Mouse (Mus musculus): ENCODE results near the gene Pip5k1b. TPM values are rescaled to one million over a fixed set of nuclear protein-coding genes. Genes with fewer than 3 reads are reported as not detected.
A peak's percentile ranks its signal among the peaks of the same experiment; 100 is the strongest.

The Pip5k1b gene
- polyA plus RNA-seq, 1 experiment from 2014 or later: 7.0 TPM

DNA sequence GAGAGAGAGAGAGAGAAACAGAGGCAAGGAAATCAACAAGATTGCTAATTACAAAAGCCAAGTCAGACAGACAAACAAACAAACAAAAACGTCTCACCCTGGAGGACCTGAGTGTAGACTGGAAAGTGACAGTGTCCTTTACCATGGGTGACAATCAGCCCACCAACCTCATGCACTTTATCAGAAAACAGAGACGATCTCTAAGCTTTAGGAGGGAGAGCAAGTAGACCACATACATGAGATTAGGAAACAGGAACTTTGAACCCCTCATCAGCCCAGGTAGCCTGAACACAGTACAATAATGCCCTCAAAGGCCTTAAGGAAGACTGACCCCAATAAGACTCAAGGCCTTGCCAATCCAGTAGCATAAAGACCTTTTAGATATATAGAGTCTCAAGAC, 227.8 kb downstream of the Pip5k1b start:
- H3K36me3 ChIP-seq: peaks cover 2% of the 10 kb centered on the region; the same call in 1 of the 2 replicates
- H3K27me3 ChIP-seq (replicated peaks): no peaks in the 10 kb centered on the region
- H3K27ac ChIP-seq (replicated peaks): no peak overlapping the region
- no peak overlapping the region for H3K4me2 ChIP-seq
- H3K4me3 ChIP-seq: no peak overlapping the region
- H3K9me3 ChIP-seq: no peaks in the 10 kb centered on the region
- peaks cover 17% of the 10 kb centered on the region for H3K4me1 ChIP-seq
- ATAC-seq (ENCODE audit: extremely low read depth, insufficient number of reproducible peaks, low FRiP score, low TSS enrichment): no peak
- H3K9ac ChIP-seq: no peak overlapping the region
- 53% methylated on average over 2 of the region's 2 CpGs for WGBS

DNA sequence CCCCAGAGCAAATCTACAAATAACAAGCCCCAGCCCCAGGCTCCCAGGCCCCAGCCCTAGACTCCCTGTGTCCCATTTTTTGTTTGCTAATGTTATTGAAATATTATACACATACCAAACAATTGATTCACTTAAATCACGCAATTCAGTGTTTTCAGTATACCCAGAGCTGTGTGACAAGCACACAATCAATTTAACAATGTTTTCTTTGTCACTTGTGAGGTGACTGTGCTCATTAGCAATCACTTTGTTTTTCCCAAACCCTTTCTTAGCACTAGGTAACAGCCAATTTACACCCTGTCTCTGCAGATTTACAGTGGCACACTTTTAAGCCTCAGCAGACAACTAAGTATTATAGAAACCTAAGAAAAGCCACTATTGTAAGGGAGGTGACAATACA, 228.7 kb downstream of the Pip5k1b start:
- Histone ChIP-seq H3K36me3 (peaks cover 2% of the 10 kb centered on the region; the same call in 1 of the 2 replicates), H3K4me2 (no peak overlapping the region), H3K9me3 (no peaks in the 10 kb centered on the region), H3K4me1 (peaks cover 12% of the 10 kb centered on the region), H3K27me3 (replicated peaks) (no peaks in the 10 kb centered on the region), H3K27ac (replicated peaks) (no peak overlapping the region), H3K9ac (no peak overlapping the region), H3K4me3 (no peak overlapping the region)
- no peak for ATAC-seq (ENCODE audit: extremely low read depth, insufficient number of reproducible peaks, low FRiP score, low TSS enrichment)
- 59% methylated on average over 1 of the region's 1 CpGs for WGBS

DNA sequence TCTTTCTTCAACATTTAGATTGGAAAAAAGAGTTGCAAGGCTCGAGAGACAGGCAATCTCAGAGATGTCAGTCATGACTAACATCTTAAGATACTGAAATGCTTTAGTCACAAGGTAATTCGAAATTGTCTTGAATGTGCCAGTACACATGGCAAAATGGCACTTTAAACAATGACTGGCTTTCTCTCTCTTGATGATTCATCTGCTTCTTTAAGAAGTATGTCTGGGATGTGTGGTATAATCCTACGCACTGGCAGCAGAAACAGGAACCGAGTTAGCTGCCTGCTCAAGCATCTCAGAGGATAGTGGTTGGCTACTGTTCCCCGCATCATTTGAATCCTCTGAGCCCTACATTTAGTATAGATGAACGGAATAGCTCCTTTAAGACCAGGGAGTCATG, 230.0 kb downstream of the Pip5k1b start:
- ATAC-seq (ENCODE audit: extremely low read depth, insufficient number of reproducible peaks, low FRiP score, low TSS enrichment): no peak
- Histone ChIP-seq H3K36me3 (no peaks in the 10 kb centered on the region), H3K9ac (no peak overlapping the region), H3K4me2 (no peak overlapping the region), H3K4me3 (no peak overlapping the region), H3K27ac (replicated peaks) (no peak overlapping the region), H3K4me1 (peaks cover 24% of the 10 kb centered on the region), H3K9me3 (no peaks in the 10 kb centered on the region), H3K27me3 (replicated peaks) (no peaks in the 10 kb centered on the region)
- 72% methylated on average over 6 of the region's 6 CpGs for WGBS

DNA sequence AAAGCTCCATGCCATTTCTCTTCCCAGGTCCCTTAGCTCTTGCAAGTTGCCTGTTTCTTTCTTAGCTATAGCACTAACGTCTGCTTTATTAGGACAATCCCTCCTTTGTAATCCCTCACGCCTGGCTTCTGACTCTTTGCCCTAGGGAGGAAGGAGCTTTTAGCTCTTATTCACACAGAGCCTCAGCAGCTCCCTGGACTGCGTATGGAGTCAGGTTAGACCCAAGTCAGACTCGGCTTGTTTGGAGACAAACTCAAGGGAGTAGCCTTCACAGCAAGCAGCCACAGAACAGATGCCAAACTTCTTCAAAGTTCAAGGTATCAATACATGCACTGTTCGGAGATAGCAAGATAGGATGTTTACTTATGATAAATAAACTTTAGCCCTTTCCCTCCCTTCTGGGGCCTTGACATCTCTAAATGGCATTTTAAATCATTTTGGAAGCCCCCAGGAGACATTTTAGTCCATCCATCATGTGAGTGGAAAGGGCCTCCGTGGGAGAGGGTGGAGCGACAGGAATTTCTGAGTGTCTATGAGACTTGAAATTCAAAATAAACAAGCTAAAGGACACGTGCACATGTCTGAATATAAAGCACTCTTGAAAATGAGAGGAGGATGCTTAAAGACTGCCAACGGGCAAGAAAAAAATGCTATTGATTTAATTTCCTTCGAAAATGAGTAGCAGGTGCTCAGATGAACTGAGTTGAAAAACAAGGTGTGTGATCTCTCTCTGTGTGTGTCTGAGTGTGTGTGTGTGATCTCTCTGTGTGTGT, 231.6 kb downstream of the Pip5k1b start:
- no peak for ATAC-seq (ENCODE audit: extremely low read depth, insufficient number of reproducible peaks, low FRiP score, low TSS enrichment)
- Histone ChIP-seq H3K4me2 (no peak overlapping the region), H3K4me3 (no peak overlapping the region), H3K36me3 (no peaks in the 10 kb centered on the region), H3K9ac (0 out of 2 replicates have a peak overlapping the region, but pooled peaks have one; percentile 21), H3K9me3 (no peaks in the 10 kb centered on the region), H3K4me1 (peaks cover 27% of the 10 kb centered on the region), H3K27me3 (replicated peaks) (no peaks in the 10 kb centered on the region), H3K27ac (replicated peaks) (0 out of 2 replicates have a peak overlapping the region, but pooled peaks have one; percentile 4)
- 53% methylated on average over 10 of the region's 10 CpGs for WGBS

DNA sequence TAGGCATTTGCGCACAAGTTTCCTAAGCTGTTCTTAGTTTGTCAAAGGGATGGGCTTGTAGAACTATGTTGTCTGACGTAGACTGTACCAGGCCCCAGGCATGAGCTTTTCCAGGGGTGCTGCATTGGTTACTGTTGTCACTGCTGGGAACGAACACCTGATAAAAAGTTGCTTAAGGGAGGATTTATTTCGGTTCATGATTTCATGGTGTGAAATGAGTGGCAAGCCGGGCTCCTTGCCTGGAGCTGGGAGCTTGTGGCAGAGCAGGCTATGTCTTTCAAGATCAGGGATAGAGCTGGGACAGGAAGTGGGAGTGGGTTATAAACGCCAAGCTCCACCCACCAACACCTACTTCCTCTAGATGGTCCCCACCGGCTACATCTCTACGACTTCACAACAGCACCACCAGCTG, 233.8 kb downstream of the Pip5k1b start:
- Histone ChIP-seq H3K9ac (no peak overlapping the region), H3K4me2 (no peak overlapping the region), H3K9me3 (no peaks in the 10 kb centered on the region), H3K4me3 (no peak overlapping the region), H3K36me3 (no peaks in the 10 kb centered on the region), H3K27me3 (replicated peaks) (no peaks in the 10 kb centered on the region), H3K4me1 (peaks cover 42% of the 10 kb centered on the region), H3K27ac (replicated peaks) (peak overlapping the region; percentile 70)
- WGBS: 61% methylated on average over 8 of the region's 8 CpGs
- no peak for ATAC-seq (ENCODE audit: extremely low read depth, insufficient number of reproducible peaks, low FRiP score, low TSS enrichment)

DNA sequence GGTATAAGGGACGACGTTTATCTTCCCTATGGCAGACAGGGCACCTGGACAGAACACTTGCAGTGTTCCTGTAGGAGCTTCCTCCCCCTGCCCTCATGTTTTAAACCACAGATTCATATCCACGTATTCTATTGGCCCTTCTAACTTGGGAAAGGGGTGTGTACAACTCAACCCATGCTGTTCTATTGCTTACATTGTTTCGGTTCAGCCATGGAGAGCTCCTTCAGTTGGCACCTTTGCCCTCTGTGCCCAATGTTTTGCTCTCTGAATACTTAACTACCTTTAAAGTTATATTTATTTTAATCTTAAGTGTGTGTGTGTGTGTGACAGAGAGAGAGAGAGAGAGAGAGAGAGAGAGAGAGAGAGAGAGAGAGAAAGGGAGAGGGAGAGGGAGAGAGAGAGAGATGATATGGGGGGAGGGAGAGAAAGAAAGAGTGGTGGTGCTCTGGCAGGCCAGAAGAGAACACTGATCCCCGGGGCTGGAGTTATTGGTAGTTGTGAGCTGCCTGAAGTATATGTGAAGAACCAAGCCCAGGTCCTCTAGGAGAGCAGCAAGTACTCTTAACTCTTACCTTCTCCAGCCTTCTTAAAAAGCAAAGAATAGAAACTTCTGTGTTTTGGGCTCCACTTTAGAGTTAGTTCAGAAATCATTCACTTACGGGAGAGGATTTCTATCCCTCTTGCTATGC, 234.3 kb downstream of the Pip5k1b start:
- H3K36me3 ChIP-seq: no peaks in the 10 kb centered on the region
- H3K9ac ChIP-seq: 0 out of 2 replicates have a peak overlapping the region, but pooled peaks have one; percentile 37
- H3K4me2 ChIP-seq: no peak overlapping the region
- H3K27ac ChIP-seq (replicated peaks): peak overlapping the region; percentile 70
- 79% methylated on average over 6 of the region's 6 CpGs for WGBS
- H3K4me1 ChIP-seq: peaks cover 47% of the 10 kb centered on the region
- H3K9me3 ChIP-seq: no peaks in the 10 kb centered on the region
- no peaks in the 10 kb centered on the region for H3K27me3 ChIP-seq (replicated peaks)
- H3K4me3 ChIP-seq: no peak overlapping the region
- no peak for ATAC-seq (ENCODE audit: extremely low read depth, insufficient number of reproducible peaks, low FRiP score, low TSS enrichment)

DNA sequence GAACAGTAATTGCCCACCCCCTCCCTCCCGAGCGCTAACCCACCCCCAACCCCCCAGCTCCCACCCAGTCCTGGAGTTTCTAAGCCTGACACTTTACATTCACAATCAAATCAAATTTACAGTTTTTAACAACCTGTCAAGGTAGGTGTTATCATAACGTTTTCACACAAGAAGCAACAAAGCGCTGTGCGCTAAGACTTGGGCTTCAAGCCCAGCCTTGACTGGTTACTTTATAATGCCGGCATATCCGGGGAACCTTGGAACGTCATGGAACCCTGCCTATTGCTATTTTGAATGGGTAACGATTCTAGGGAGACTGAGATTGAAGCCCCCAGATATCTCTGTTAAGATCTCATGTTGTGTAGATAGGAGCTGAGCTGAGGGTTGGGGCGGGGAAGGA, 237.5 kb downstream of the Pip5k1b start:
- Histone ChIP-seq H3K9ac (no peak overlapping the region), H3K4me1 (peaks cover 55% of the 10 kb centered on the region), H3K36me3 (no peaks in the 10 kb centered on the region), H3K27me3 (replicated peaks) (no peaks in the 10 kb centered on the region), H3K4me2 (no peak overlapping the region), H3K4me3 (no peak overlapping the region), H3K27ac (replicated peaks) (no peak overlapping the region), H3K9me3 (no peaks in the 10 kb centered on the region)
- ATAC-seq (ENCODE audit: extremely low read depth, insufficient number of reproducible peaks, low FRiP score, low TSS enrichment): no peak
- WGBS: 71% methylated on average over 10 of the region's 10 CpGs

DNA sequence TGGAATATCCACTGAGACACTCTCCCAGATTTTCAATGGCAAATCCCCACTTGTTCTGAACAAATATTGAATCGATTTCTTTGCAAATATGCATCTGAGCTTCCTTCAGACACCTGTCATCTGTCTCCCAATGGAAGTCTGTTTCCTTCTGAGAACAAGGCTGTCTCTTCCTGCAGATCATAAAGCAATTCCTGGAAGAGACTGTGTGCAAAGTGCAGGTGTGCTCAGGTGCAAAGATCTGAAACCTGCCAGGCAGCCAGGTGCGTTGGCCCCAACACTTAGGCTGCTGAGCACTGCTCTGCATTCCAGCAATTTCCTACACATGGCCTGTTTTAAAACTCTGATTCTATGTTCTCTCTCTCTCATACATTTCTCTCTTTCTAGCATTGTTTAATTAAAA, 237.9 kb downstream of the Pip5k1b start:
- Histone ChIP-seq H3K27ac (replicated peaks) (no peak overlapping the region), H3K4me3 (no peak overlapping the region), H3K27me3 (replicated peaks) (no peaks in the 10 kb centered on the region), H3K4me1 (peaks cover 55% of the 10 kb centered on the region), H3K9ac (no peak overlapping the region), H3K4me2 (no peak overlapping the region), H3K36me3 (no peaks in the 10 kb centered on the region), H3K9me3 (no peaks in the 10 kb centered on the region)
- 89% methylated on average over 2 of the region's 2 CpGs for WGBS
- no peak for ATAC-seq (ENCODE audit: extremely low read depth, insufficient number of reproducible peaks, low FRiP score, low TSS enrichment)

DNA sequence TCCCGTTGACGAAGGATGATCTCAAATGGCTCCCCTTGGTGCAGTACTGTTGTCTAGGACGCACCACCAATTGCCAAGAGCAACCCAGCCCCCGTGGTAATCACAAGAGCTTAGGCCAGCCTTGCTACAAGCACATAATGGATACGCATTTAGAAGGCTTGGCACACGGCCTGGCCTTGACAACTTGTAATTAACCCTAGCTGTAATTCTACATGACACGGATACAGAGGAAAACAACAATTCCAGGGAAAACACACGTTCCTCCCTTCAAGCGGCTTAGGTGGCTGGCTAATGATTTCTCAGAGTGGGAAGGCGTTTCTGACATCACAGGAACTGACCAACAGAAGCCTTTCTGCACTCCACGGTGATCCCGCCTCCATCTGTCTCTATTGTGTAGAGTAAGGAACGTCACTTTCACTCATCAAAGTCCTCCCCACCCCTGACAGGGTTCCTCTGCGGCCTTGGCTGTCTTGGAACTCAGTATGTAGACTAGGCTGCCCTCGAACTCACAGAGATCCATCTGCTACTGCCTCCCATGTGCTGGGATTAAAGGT, 238.6 kb downstream of the Pip5k1b start:
- no peak for ATAC-seq (ENCODE audit: extremely low read depth, insufficient number of reproducible peaks, low FRiP score, low TSS enrichment)
- H3K27ac ChIP-seq (replicated peaks): no peak overlapping the region
- H3K9me3 ChIP-seq: no peaks in the 10 kb centered on the region
- H3K4me3 ChIP-seq: no peak overlapping the region
- H3K9ac ChIP-seq: no peak overlapping the region
- H3K4me1 ChIP-seq: peaks cover 57% of the 10 kb centered on the region
- no peak overlapping the region for H3K4me2 ChIP-seq
- H3K36me3 ChIP-seq: no peaks in the 10 kb centered on the region
- no peaks in the 10 kb centered on the region for H3K27me3 ChIP-seq (replicated peaks)
- WGBS: 62% methylated on average over 15 of the region's 15 CpGs

DNA sequence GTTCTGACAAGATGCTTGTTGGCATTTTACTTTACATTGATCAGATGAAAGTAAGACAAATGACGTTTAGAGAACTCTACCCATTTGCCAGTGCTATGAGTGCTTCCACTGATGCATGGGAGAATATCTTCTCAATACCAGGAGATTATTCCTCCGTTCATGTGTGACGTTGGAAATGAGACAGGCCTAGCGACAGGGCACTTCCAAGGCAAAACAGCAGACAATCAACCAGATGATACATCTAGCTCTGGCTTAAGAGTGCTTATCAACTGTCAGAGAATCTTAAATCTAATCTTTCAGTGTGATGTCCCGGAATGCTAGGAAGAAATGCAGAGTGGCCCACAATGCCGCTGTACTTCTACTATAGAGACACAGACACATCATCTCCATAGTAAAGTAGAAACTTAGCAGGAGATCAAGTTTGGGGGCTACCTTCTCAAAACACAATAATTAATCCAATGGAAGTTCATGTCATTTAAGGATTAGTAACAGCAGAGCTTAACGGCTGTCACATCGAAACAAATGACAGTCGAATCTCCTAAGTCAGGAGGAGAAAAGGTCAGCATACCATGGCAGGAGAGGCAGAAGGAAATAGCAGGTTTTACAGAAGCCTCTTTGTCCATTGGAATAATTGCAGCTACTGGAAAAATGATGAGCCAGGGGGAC, 239.5 kb downstream of the Pip5k1b start:
- H3K36me3 ChIP-seq: peaks cover 2% of the 10 kb centered on the region; the same call in 1 of the 2 replicates
- H3K27me3 ChIP-seq (replicated peaks): no peaks in the 10 kb centered on the region
- WGBS: 64% methylated on average over 9 of the region's 9 CpGs
- H3K27ac ChIP-seq (replicated peaks): no peak overlapping the region
- ATAC-seq (ENCODE audit: extremely low read depth, insufficient number of reproducible peaks, low FRiP score, low TSS enrichment): no peak
- no peak overlapping the region for H3K4me3 ChIP-seq
- H3K9me3 ChIP-seq: no peaks in the 10 kb centered on the region
- 0 out of 2 replicates have a peak overlapping the region, but pooled peaks have one; percentile 3 for H3K9ac ChIP-seq
- no peak overlapping the region for H3K4me2 ChIP-seq
- peaks cover 53% of the 10 kb centered on the region for H3K4me1 ChIP-seq

DNA sequence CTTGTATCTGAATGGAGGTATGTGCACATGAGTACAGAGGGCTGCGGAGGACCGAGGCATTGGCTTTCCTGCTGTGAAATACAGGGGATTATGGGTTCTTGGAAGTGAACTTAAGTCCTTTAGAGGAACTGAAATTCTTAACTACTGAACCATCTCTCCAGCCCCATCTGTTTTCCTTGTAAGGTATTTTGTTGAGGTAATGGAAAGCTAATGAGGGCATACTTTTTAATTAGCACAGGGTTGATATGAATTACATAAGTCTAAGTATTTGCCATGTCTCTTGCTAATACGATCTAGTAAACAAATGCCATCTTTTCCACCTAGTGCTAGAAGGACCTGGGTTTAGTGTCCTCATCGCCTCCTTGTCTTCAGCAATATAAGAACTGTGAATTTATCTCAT, 240.4 kb downstream of the Pip5k1b start:
- 89% methylated on average over 4 of the region's 4 CpGs for WGBS
- Histone ChIP-seq H3K27me3 (replicated peaks) (no peaks in the 10 kb centered on the region), H3K4me1 (peaks cover 49% of the 10 kb centered on the region), H3K27ac (replicated peaks) (no peak overlapping the region), H3K36me3 (peaks cover 3% of the 10 kb centered on the region; the same call in 1 of the 2 replicates), H3K9ac (no peak overlapping the region), H3K9me3 (no peaks in the 10 kb centered on the region), H3K4me3 (no peak overlapping the region), H3K4me2 (no peak overlapping the region)
- no peak for ATAC-seq (ENCODE audit: extremely low read depth, insufficient number of reproducible peaks, low FRiP score, low TSS enrichment)
